Mouse (Mus musculus): ENCODE measurements around the gene Safb. TPM values are rescaled to one million over a fixed set of nuclear protein-coding genes. Genes with fewer than 3 reads are reported as not detected.
"Not testable (repeated sequence)": the region's sequence is repeated elsewhere in the genome, so short reads cannot be mapped to it uniquely, and the experiment has no call there.

Safb gene
- polyA plus RNA-seq, 1 experiment from 2014 or later, result 106 TPM

GRCm38 (mm10) chr17:56613893-56614292, 29.3 kb downstream of the Safb start:
- Histone ChIP-seq H3K4me2 (peak overlapping the region; percentile 82), H3K4me3 (replicated peaks) (peak overlapping the region; percentile 72), H3K4me1 (peaks cover 27% of the 10 kb centered on the region), H3K27ac (peak overlapping the region; percentile 92), H3K36me3 (peaks cover 45% of the 10 kb centered on the region), H3K9ac (peak overlapping the region; percentile 50)
- H3K27me3 ChIP-seq (replicated peaks); H3K9me3 ChIP-seq; ATAC-seq (ENCODE audit: insufficient read depth, low FRiP score, low read depth): not testable (repeated sequence)
- WGBS, result under 1% methylated on average over 26 of the region's 26 CpGs

- Histone ChIP-seq H3K27ac (peak overlapping the region; percentile 18; the same call in 1 of the 2 replicates), H3K4me2 (peak overlapping the region; percentile 82), H3K9me3 (no peaks in the 10 kb centered on the region), H3K4me3 (replicated peaks) (peak overlapping the region; percentile 72), H3K36me3 (peaks cover 51% of the 10 kb centered on the region), H3K9ac (peak overlapping the region; percentile 50), H3K4me1 (peaks cover 26% of the 10 kb centered on the region), H3K27me3 (replicated peaks) (no peaks in the 10 kb centered on the region)
- WGBS, result 24% methylated on average over 14 of the region's 14 CpGs
- no peak for ATAC-seq (ENCODE audit: insufficient read depth, low FRiP score, low read depth)
Observed at GRCm38 (mm10) chr17:56614391-56615135, 29.9 kb downstream of the Safb start.

- 0 out of 2 replicates have a peak overlapping the region, but pooled peaks have one; percentile 50 for H3K9ac ChIP-seq
- no peak for ATAC-seq (ENCODE audit: insufficient read depth, low FRiP score, low read depth)
- 81% methylated on average over 11 of the region's 11 CpGs for WGBS
- peaks cover 58% of the 10 kb centered on the region for H3K36me3 ChIP-seq
- H3K4me2 ChIP-seq, result peak overlapping the region; percentile 82
- H3K4me1 ChIP-seq, result peaks cover 26% of the 10 kb centered on the region
- no peak overlapping the region for H3K27ac ChIP-seq
- H3K9me3 ChIP-seq, result no peaks in the 10 kb centered on the region
- H3K4me3 ChIP-seq (replicated peaks), result peak overlapping the region; percentile 72
- no peaks in the 10 kb centered on the region for H3K27me3 ChIP-seq (replicated peaks)
Observed at GRCm38 (mm10) chr17:56615136-56615784, 30.6 kb downstream of the Safb start.

- H3K4me3 ChIP-seq (replicated peaks), result no peak overlapping the region
- no peak overlapping the region for H3K4me2 ChIP-seq
- H3K27ac ChIP-seq, result no peak overlapping the region
- no peaks in the 10 kb centered on the region for H3K9me3 ChIP-seq
- peaks cover 63% of the 10 kb centered on the region for H3K36me3 ChIP-seq
- H3K27me3 ChIP-seq (replicated peaks), result no peaks in the 10 kb centered on the region
- no peak for ATAC-seq (ENCODE audit: insufficient read depth, low FRiP score, low read depth)
- H3K4me1 ChIP-seq, result peaks cover 21% of the 10 kb centered on the region
- WGBS, result 80% methylated on average over 4 of the region's 4 CpGs
- no peak overlapping the region for H3K9ac ChIP-seq
Observed at GRCm38 (mm10) chr17:56615792-56616191, 31.2 kb downstream of the Safb start.

DNA sequence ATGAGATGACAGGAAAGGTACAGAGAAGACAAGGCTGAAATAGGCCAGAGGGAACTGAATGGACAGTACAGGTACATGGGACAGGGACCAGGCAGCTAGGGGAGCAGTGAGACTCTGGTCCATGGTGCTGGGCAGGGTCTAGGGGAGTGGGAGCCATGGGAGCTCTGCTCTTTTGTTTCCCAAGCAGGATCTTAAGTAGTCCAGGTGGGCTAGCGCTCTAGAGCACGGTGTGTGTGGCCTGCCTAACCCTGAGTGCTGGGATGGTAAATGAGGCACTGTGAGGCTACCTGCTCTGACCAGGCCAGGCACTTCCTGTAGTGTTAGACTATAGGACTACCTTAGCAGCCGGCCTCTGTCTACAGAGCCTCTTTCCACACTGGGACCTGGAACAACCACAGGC, 32.1 kb downstream of the Safb start:
- Histone ChIP-seq H3K9me3 (no peaks in the 10 kb centered on the region), H3K4me1 (peaks cover 19% of the 10 kb centered on the region), H3K27me3 (replicated peaks) (no peaks in the 10 kb centered on the region), H3K27ac (no peak overlapping the region), H3K4me3 (replicated peaks) (no peak overlapping the region), H3K9ac (no peak overlapping the region), H3K36me3 (peaks cover 70% of the 10 kb centered on the region), H3K4me2 (no peak overlapping the region)
- ATAC-seq (ENCODE audit: insufficient read depth, low FRiP score, low read depth), result no peak
- 90% methylated on average over 3 of the region's 3 CpGs for WGBS

DNA sequence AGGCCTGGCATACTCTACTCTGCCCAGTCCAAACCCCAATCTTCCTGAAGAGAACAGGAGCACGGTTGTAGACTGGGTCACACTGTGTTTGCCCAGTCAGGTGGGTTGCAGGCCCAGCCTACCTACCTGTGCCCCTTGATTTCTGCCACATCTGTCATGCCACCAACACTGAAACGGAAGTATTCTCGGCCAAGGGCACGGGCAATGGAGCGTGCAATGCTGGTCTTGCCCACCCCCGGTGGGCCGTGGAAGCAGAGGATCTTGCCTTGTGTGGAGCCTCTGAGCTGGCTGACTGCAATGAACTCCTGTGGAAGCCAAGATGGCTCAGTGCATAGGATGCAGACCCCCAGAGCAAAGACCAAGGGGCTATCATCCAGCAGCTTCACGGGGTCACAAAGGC, 33.0 kb downstream of the Safb start:
- Histone ChIP-seq H3K4me3 (replicated peaks) (no peak overlapping the region), H3K9ac (no peak overlapping the region), H3K4me1 (peaks cover 10% of the 10 kb centered on the region), H3K27ac (no peak overlapping the region), H3K9me3 (no peaks in the 10 kb centered on the region), H3K4me2 (no peak overlapping the region), H3K36me3 (peaks cover 77% of the 10 kb centered on the region), H3K27me3 (replicated peaks) (no peaks in the 10 kb centered on the region)
- WGBS, result 87% methylated on average over 8 of the region's 8 CpGs
- no peak for ATAC-seq (ENCODE audit: insufficient read depth, low FRiP score, low read depth)

DNA sequence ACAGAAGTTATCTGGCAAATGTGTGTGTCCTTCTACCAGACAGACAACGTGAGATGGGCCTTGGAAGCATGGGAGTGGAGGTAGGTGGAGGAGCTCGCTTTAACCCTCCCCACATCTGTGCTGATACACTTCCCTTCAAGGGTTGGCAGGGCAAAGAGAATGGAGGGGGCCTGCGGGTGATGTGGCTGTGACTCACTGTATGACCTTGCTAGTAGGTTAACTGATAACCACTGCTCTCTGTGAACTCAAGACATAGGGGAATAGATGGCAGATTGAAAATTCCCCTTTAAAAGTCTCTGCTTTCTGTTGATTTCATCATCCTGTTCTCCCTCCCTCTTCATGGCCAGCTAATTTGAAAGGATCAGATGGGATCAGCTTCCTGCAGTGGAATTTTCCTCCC, 40.9 kb downstream of the Safb start:
- H3K9me3 ChIP-seq, result no peaks in the 10 kb centered on the region
- H3K27me3 ChIP-seq (replicated peaks), result no peaks in the 10 kb centered on the region
- peaks cover 24% of the 10 kb centered on the region for H3K36me3 ChIP-seq
- no peak overlapping the region for H3K27ac ChIP-seq
- H3K4me1 ChIP-seq, result peaks cover 21% of the 10 kb centered on the region
- peak overlapping the region; percentile 95 for H3K4me2 ChIP-seq
- 78% methylated on average over 3 of the region's 3 CpGs for WGBS
- ATAC-seq (ENCODE audit: insufficient read depth, low FRiP score, low read depth), result no peak
- H3K4me3 ChIP-seq (replicated peaks), result peak overlapping the region; percentile 86
- no peak overlapping the region for H3K9ac ChIP-seq

GRCm38 (mm10) chr17:56626260-56626659, 41.6 kb downstream of the Safb start:
- no peaks in the 10 kb centered on the region for H3K9me3 ChIP-seq
- no peaks in the 10 kb centered on the region for H3K27me3 ChIP-seq (replicated peaks)
- peak overlapping the region; percentile 86 for H3K9ac ChIP-seq
- peak overlapping the region; percentile 95 for H3K4me2 ChIP-seq
- H3K4me3 ChIP-seq (replicated peaks), result peak overlapping the region; percentile 86
- under 1% methylated on average over 32 of the region's 32 CpGs for WGBS
- no peak for ATAC-seq (ENCODE audit: insufficient read depth, low FRiP score, low read depth)
- H3K4me1 ChIP-seq, result peaks cover 21% of the 10 kb centered on the region
- peak overlapping the region; percentile 36; the same call in 1 of the 2 replicates for H3K27ac ChIP-seq
- peaks cover 18% of the 10 kb centered on the region; the same call in 1 of the 2 replicates for H3K36me3 ChIP-seq

DNA sequence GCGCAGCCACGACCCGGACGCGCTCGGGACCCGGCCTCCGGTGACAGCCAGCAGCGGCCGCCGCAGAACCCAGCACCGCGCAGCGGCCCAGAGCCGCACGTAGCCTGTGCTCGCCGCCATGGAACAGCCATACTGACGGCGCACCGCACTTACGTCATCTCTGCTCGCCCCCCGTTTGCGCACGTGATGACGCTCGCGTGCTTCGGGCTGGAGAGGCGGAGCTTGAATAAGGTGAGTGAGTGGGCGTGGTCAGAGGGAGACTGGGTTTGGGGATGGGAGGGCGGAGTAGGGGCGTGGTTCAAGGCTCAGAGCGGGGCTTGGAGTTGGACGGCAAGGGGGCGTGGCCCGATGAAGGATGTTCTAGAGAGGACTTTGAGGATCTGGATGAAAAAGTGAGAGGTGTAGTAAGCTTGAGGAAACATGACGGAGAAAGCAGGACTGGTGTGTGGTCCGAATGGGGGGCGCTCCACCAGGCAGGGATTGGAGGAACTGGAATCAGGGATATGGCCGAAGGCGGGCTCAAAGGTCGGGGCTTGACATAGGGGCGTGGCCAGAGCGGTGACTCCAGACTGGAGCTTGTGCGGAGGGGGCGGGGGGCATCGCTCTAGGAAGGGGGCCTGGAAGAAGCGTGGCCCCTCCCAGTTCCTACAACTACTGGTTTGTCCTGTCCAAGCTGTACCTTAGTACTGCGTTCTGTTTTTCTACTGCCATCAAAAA, 42.3 kb downstream of the Safb start, which contains the start of gene Lonp1:
Gene Lonp1, minus strand, starts transcription at position 134 of the 717 bp plus-strand sequence.
- Histone ChIP-seq H3K27me3 (replicated peaks) (no peaks in the 10 kb centered on the region), H3K4me2 (peak within 1 kb of the TSS; percentile 95), H3K9ac (peak within 1 kb of the TSS; percentile 86), H3K4me3 (replicated peaks) (peak within 1 kb of the TSS; percentile 86), H3K27ac (peak within 1 kb of the TSS; percentile 88), H3K36me3 (peaks cover 13% of the 10 kb centered on the region; the same call in 1 of the 2 replicates), H3K4me1 (peaks cover 21% of the 10 kb centered on the region), H3K9me3 (no peaks in the 10 kb centered on the region)
- ATAC-seq (ENCODE audit: insufficient read depth, low FRiP score, low read depth), result peak; percentile 89
- under 1% methylated on average over 51 of the region's 51 CpGs for WGBS

DNA sequence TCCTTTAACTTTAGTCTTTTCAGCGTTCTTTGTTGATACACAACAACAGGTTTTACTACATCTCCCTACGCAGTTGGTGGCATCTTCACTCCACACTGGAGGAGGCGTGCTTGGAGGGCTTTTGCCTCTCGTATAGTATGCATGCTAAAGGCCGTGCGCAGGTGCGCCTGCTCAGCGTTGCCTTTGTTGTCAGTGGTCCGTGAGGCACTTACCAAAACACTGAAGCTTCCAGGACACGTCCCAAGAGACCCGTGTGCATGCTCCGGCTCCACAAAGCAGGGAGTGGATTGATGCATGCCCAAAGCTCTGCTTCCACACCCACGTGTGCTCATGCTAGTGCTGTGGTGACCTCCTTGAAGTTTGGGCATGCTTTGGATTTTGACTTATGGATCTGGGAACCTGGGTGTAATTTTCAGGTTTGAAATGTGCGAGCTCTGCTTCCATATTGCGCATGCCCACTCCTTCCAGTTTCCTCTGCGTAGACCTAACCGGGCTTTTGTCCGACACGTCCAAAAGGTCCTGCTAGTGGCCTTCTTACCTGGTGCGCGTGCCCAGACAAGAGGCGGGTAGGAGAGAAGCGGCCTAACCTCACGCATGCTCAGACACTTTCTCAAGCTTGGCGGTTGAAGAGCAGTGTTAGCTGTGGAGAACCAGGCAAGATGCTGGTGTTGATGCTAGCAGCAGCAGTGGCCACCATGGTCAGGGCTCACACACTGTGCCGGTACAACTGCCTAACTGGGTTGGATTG, 43.1 kb downstream of the Safb start, which contains the start of gene Catsperd:
Gene Catsperd, plus strand, starts transcription at position 614 of the 748 bp plus-strand sequence.
- H3K4me3 ChIP-seq (replicated peaks), result peak within 1 kb of the TSS; percentile 86
- H3K9ac ChIP-seq, result peak within 1 kb of the TSS; percentile 19; the same call in 1 of the 2 replicates
- no peaks in the 10 kb centered on the region for H3K9me3 ChIP-seq
- H3K4me2 ChIP-seq, result peak within 1 kb of the TSS; percentile 95
- WGBS, result 10% methylated on average over 26 of the region's 26 CpGs
- peaks cover 21% of the 10 kb centered on the region for H3K4me1 ChIP-seq
- ATAC-seq (ENCODE audit: insufficient read depth, low FRiP score, low read depth), result peak; percentile 10; the same call in 1 of the 2 replicates
- peak within 1 kb of the TSS; percentile 88 for H3K27ac ChIP-seq
- peaks cover 7% of the 10 kb centered on the region; the same call in 1 of the 2 replicates for H3K36me3 ChIP-seq
- H3K27me3 ChIP-seq (replicated peaks), result no peaks in the 10 kb centered on the region
